Mouse (Mus musculus): ENCODE results near the gene Hdac1.

GRCm38 (mm10) chr4:129565139-129565538 is 22.6 kb upstream of the Hdac1 start:
- no peak for TF ChIP-seq CTCF (IDR thresholded peaks at IDR 0.05)
- no peak for TF ChIP-seq EP300 (IDR thresholded peaks at IDR 0.05)

Measured in lung, postnatal 0 days (tissue).